ENCODE assay signal across 23 mouse cellular contexts in the genomic region with DNA sequence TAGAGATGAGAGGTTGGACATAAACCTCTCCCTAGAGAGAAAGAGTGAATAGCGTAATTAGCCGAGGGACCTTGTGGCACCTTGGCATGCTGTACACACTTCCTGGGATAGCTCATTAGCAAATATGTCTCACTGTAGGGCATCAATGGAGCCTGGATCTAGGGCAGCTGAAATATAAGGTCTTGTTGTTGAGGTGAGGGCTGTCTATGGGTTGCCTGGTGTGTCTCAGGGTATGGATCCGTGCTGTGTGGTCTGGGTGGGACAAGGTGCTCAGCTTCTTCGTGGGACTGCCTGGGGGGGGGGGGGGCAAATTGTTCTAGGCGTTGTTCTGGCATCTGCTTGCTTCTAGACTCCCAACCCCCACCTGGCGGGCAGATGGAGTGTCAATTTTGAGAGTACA. TPM values are rescaled to one million over a fixed set of nuclear protein-coding genes. Genes with fewer than 3 reads are reported as not detected.
DNase-seq lines count a peak whose midpoint lies in the region; ATAC-seq and TF ChIP-seq lines count a peak whose summit lies in the region.
"Had no signal": no experiment of that assay in that cellular context is flagged by ENCODE, and none has a peak within 500 bp of the region (broad histone marks: within the 10 kb centered on the region; RNA-seq: fewer than 3 reads in every experiment).

No protein-coding gene starts in this region.

- H3K9ac ChIP-seq in forebrain, embryonic 11.5 days (ENCODE audit: low read length) = no peak overlapping the region
- H3K9ac ChIP-seq in forebrain, embryonic 16.5 days (replicated peaks; ENCODE audit: low read depth, low read length) = no peak overlapping the region
- no peak overlapping the region for H3K9ac ChIP-seq in hindbrain, embryonic 13.5 days
- peak overlapping the region; percentile 52; the same call in 1 of the 2 replicates for H3K9ac ChIP-seq in ES-E14 (ENCODE audit: insufficient read depth, low read depth, low read length, poor library complexity, severe bottlenecking)
- H3K9ac ChIP-seq in hindbrain, embryonic 14.5 days = no peak overlapping the region
- H3K9ac ChIP-seq: heart, embryonic 13.5 days; liver, embryonic 14.5 days; lung, embryonic 15.5 days; neural tube, embryonic 12.5 days had no signal

- H3K4me3 ChIP-seq in forebrain, embryonic 11.5 days (ENCODE audit: low read depth, low read length) = no peak overlapping the region
- H3K4me3 ChIP-seq in forebrain, embryonic 16.5 days (replicated peaks; ENCODE audit: low read length) = no peak overlapping the region
- no peak overlapping the region for H3K4me3 ChIP-seq in hindbrain, embryonic 13.5 days
- no peak overlapping the region for H3K4me3 ChIP-seq in hindbrain, embryonic 10.5 days
- peak overlapping the region in 1 of 2 experiments; percentile 35; a peak in 1 of 4 replicates for H3K4me3 ChIP-seq in ES-E14 (ENCODE audit: insufficient read depth in 1 of 2, low read depth in 1 of 2, low read length in 2 of 2, poor library complexity in 1 of 2, severe bottlenecking in 1 of 2)
- no peak overlapping the region for H3K4me3 ChIP-seq in hindbrain, embryonic 14.5 days (replicated peaks; ENCODE audit: low read length)
- H3K4me3 ChIP-seq: erythroblast, embryonic 14.5 days; heart, embryonic 13.5 days; lung, embryonic 15.5 days; megakaryocyte, embryonic 14.5 days; neural tube, embryonic 12.5 days had no signal

- H3K36me3 ChIP-seq in forebrain, embryonic 11.5 days (ENCODE audit: control insufficient read depth, insufficient read depth, low read length) = peaks cover 8% of the 10 kb centered on the region
- H3K36me3 ChIP-seq in forebrain, embryonic 16.5 days (ENCODE audit: control insufficient read depth, insufficient read depth) = 0 out of 2 replicates have a peak, but pooled peaks cover 3% of the 10 kb centered on the region
- peaks cover 31% of the 10 kb centered on the region for H3K36me3 ChIP-seq in hindbrain, embryonic 13.5 days
- H3K36me3 ChIP-seq in hindbrain, embryonic 10.5 days = peaks cover 58% of the 10 kb centered on the region
- peaks cover 25% of the 10 kb centered on the region for H3K36me3 ChIP-seq in ES-E14 (ENCODE audit: control insufficient read depth, insufficient read depth, low read length, poor library complexity, severe bottlenecking)
- peaks cover 15% of the 10 kb centered on the region; the same call in 1 of the 2 replicates for H3K36me3 ChIP-seq in hindbrain, embryonic 14.5 days (replicated peaks; ENCODE audit: control insufficient read depth, insufficient read depth)
- H3K36me3 ChIP-seq: lung, embryonic 15.5 days had no signal

- in situ Hi-C loops in ES-E14 (cut with MboI; ENCODE audit: low sequenced_read_pairs in 2 of 2, unreplicated experiment in 2 of 2) = no loop called here

- no peaks in the 10 kb centered on the region for H3K27me3 ChIP-seq in forebrain, embryonic 11.5 days (ENCODE audit: control insufficient read depth, insufficient read depth, low read length)
- H3K27me3 ChIP-seq in forebrain, embryonic 16.5 days (replicated peaks; ENCODE audit: control insufficient read depth, insufficient read depth, low read length) = no peaks in the 10 kb centered on the region
- H3K27me3 ChIP-seq in hindbrain, embryonic 13.5 days = no peaks in the 10 kb centered on the region
- H3K27me3 ChIP-seq in hindbrain, embryonic 10.5 days (ENCODE audit: insufficient read depth, poor library complexity, severe bottlenecking) = no peaks in the 10 kb centered on the region
- H3K27me3 ChIP-seq in hindbrain, embryonic 14.5 days (ENCODE audit: control insufficient read depth, insufficient read depth, low read length) = no peaks in the 10 kb centered on the region
- H3K27me3 ChIP-seq: heart, embryonic 13.5 days; lung, embryonic 15.5 days; megakaryocyte, embryonic 14.5 days; neural tube, embryonic 12.5 days had no signal

- H3K4me1 ChIP-seq in forebrain, embryonic 11.5 days (replicated peaks; ENCODE audit: control insufficient read depth, insufficient read depth, low read length) = peaks cover 7% of the 10 kb centered on the region; the same call in 1 of the 2 replicates
- peaks cover 10% of the 10 kb centered on the region for H3K4me1 ChIP-seq in forebrain, embryonic 16.5 days (replicated peaks; ENCODE audit: control insufficient read depth, insufficient read depth, low read length)
- peaks cover 8% of the 10 kb centered on the region for H3K4me1 ChIP-seq in hindbrain, embryonic 13.5 days (replicated peaks)
- peaks cover 26% of the 10 kb centered on the region for H3K4me1 ChIP-seq in hindbrain, embryonic 10.5 days (replicated peaks)
- H3K4me1 ChIP-seq in ES-E14 (ENCODE audit: control insufficient read depth in 2 of 2, insufficient read depth in 2 of 2, low read length in 2 of 2, poor library complexity in 1 of 2) = peaks cover 28 to 43% of the 10 kb centered on the region in 2 experiments
- no peaks in the 10 kb centered on the region for H3K4me1 ChIP-seq in hindbrain, embryonic 14.5 days (replicated peaks; ENCODE audit: control insufficient read depth, insufficient read depth, low read length)
- H3K4me1 ChIP-seq: lung, embryonic 15.5 days; neural tube, embryonic 12.5 days had no signal

- H3K27ac ChIP-seq in forebrain, embryonic 11.5 days (ENCODE audit: low read depth, low read length) = no peak overlapping the region
- H3K27ac ChIP-seq in forebrain, embryonic 16.5 days (ENCODE audit: low read length) = no peak overlapping the region
- no peak overlapping the region for H3K27ac ChIP-seq in hindbrain, embryonic 13.5 days
- H3K27ac ChIP-seq in hindbrain, embryonic 10.5 days = no peak overlapping the region
- H3K27ac ChIP-seq in ES-E14 (ENCODE audit: insufficient read depth, low read depth, low read length, poor library complexity, severe bottlenecking) = peak overlapping the region; percentile 70
- no peak overlapping the region for H3K27ac ChIP-seq in hindbrain, embryonic 14.5 days
- H3K27ac ChIP-seq: heart, embryonic 13.5 days; kidney, postnatal 0 days; liver, embryonic 14.5 days; lung, embryonic 15.5 days; neural tube, embryonic 12.5 days had no signal

- DNase-seq in forebrain, embryonic 11.5 days (ENCODE audit: low spot score) = no peak
- no peak for DNase-seq in hindbrain, embryonic 10.5 days (ENCODE audit: low spot score)
- DNase-seq in ES-E14 (ENCODE audit: low read depth, low spot score) = no peak
- DNase-seq in hindbrain, embryonic 14.5 days (ENCODE audit: low spot score) = no peak
- no peak for DNase-seq in B cell, adult 2 months
- DNase-seq: adrenal gland, postnatal 14 days; cerebellum, adult 8-10 months; heart, postnatal 14 days; kidney, adult 11 months; layer of hippocampus, adult 9-11 months; lung, postnatal 36 days; midbrain, embryonic 14.5 days; right cerebral cortex, postnatal 14 days; spleen, adult 18-20 months had no signal

- ATAC-seq in forebrain, embryonic 11.5 days (replicated peaks; ENCODE audit: low FRiP score) = 0 out of 2 replicates have a peak, but pooled peaks have one; percentile 25
- ATAC-seq in forebrain, embryonic 16.5 days = no peak
- ATAC-seq in hindbrain, embryonic 13.5 days (ENCODE audit: low FRiP score) = 0 out of 2 replicates have a peak, but pooled peaks have one; percentile 46
- 0 out of 2 replicates have a peak, but pooled peaks have one; percentile 51 for ATAC-seq in hindbrain, embryonic 14.5 days (ENCODE audit: low FRiP score)

- no peak overlapping the region for H3K4me2 ChIP-seq in forebrain, embryonic 11.5 days (ENCODE audit: low read depth, low read length, severe bottlenecking)
- no peak overlapping the region for H3K4me2 ChIP-seq in forebrain, embryonic 16.5 days (ENCODE audit: low read length)
- H3K4me2 ChIP-seq in hindbrain, embryonic 13.5 days = no peak overlapping the region
- no peak overlapping the region for H3K4me2 ChIP-seq in hindbrain, embryonic 14.5 days (replicated peaks)
- H3K4me2 ChIP-seq: heart, embryonic 13.5 days; lung, embryonic 15.5 days; neural tube, embryonic 12.5 days had no signal

- 86% methylated on average over 6 of the region's 6 CpGs for WGBS in forebrain, embryonic 11.5 days
- WGBS in forebrain, embryonic 16.5 days = 73% methylated on average over 6 of the region's 6 CpGs
- 80% methylated on average over 6 of the region's 6 CpGs for WGBS in hindbrain, embryonic 13.5 days
- 88% methylated on average over 6 of the region's 6 CpGs for whole genome bisulfite sequencing in hindbrain, embryonic 10.5 days
- 80% methylated on average over 6 of the region's 6 CpGs for WGBS in hindbrain, embryonic 14.5 days

- H3K9me3 ChIP-seq in forebrain, embryonic 11.5 days (ENCODE audit: control insufficient read depth, low read length) = peaks cover 3% of the 10 kb centered on the region; the same call in 1 of the 2 replicates
- no peaks in the 10 kb centered on the region; the same call in 1 of the 2 replicates for H3K9me3 ChIP-seq in forebrain, embryonic 16.5 days (ENCODE audit: control insufficient read depth, low read length)
- 0 out of 2 replicates have a peak, but pooled peaks cover 3% of the 10 kb centered on the region for H3K9me3 ChIP-seq in hindbrain, embryonic 13.5 days
- H3K9me3 ChIP-seq in hindbrain, embryonic 10.5 days = peaks cover 12% of the 10 kb centered on the region
- no peaks in the 10 kb centered on the region for H3K9me3 ChIP-seq in ES-E14 (ENCODE audit: control insufficient read depth, insufficient read depth, low read depth, low read length)
- peaks cover 11% of the 10 kb centered on the region; the same call in 1 of the 2 replicates for H3K9me3 ChIP-seq in hindbrain, embryonic 14.5 days (ENCODE audit: control insufficient read depth, low read length)
- H3K9me3 ChIP-seq: lung, embryonic 15.5 days; neural tube, embryonic 12.5 days had no signal

TF ChIP-seq in ES-E14, 5 proteins besides CTCF, POLR2A, EP300 and RAD21:
- TF ChIP-seq MAFK (IDR thresholded peaks at IDR 0.05; ENCODE audit: insufficient read depth, low read depth, low read length) (no peak), HCFC1 (IDR thresholded peaks at IDR 0.05; ENCODE audit: borderline replicate concordance, insufficient read depth, low read length) (no peak)
TF ChIP-seq in ES-E14: peak in this region for 0.

RNA-seq across cellular contexts. Expression of gene Elovl6, which starts 13.6 kb away (rescaled TPM):
- 39.9 and 43.6 TPM in 2 replicates for polyA plus RNA-seq in forebrain, embryonic 11.5 days (2014; fragmentation: Nextera tagmentation; extraction: Ambion mirVana)
- polyA plus RNA-seq in forebrain, embryonic 16.5 days (2015; fragmentation: Nextera tagmentation; extraction: Ambion mirVana) = 43.5 and 44.7 TPM in 2 replicates
- polyA plus RNA-seq in hindbrain, embryonic 13.5 days (2015; fragmentation: Nextera tagmentation; extraction: Ambion mirVana) = 29.4 and 32.2 TPM in 2 replicates
- polyA plus RNA-seq in hindbrain, embryonic 10.5 days (2016; fragmentation: Nextera tagmentation; extraction: Ambion mirVana) = 35.3 and 40.1 TPM in 2 replicates
- 109 and 118 TPM in 2 replicates for total RNA-seq in ES-E14 (2012; rRNA removed)
- polyA plus RNA-seq in hindbrain, embryonic 14.5 days (2014; fragmentation: Nextera tagmentation; extraction: Ambion mirVana) = 27.5 and 39.5 TPM in 2 replicates
